Mouse (Mus musculus) forebrain, embryonic 13.5 days (tissue): Measurements from ENCODE around the gene Csrnp1. TPM values are rescaled to one million over a fixed set of nuclear protein-coding genes. Genes with fewer than 3 reads are reported as not detected.

Experiments
- ATAC-seq: fragments of 200-750 bp; cut with Nextera tagmentation; 2 replicates; pipeline ENCODE4 v1.8.0; 2017
- H3K27ac ChIP-seq: fragments of 300-500 bp; sonication (generic); 2 replicates; pipeline ENCODE4 v1.5.1; 2015; ENCODE audit warnings: inconsistent platforms, mild to moderate bottlenecking, moderate library complexity
- H3K27me3 ChIP-seq: fragments of 300-500 bp; sonication (generic); 2 replicates; pipeline ENCODE4 v1.6.1; 2015; ENCODE audit warnings: mild to moderate bottlenecking, inconsistent platforms
- H3K36me3 ChIP-seq: fragments of 300-500 bp; sonication (generic); 2 replicates; pipeline ENCODE4 v1.6.1; 2015; ENCODE audit warnings: mild to moderate bottlenecking, inconsistent platforms; ENCODE audit not compliant: poor library complexity, severe bottlenecking
- H3K4me1 ChIP-seq: fragments of 300-500 bp; sonication (generic); 2 replicates; pipeline ENCODE4 v1.6.1; 2015; ENCODE audit warnings: inconsistent platforms
- H3K4me2 ChIP-seq: fragments of 300-500 bp; sonication (generic); 2 replicates; pipeline ENCODE4 v1.6.1; 2015; ENCODE audit warnings: inconsistent platforms, mild to moderate bottlenecking, moderate library complexity
- H3K4me3 ChIP-seq: fragments of 300-500 bp; sonication (generic); 2 replicates; pipeline ENCODE4 v1.5.1; 2015; ENCODE audit warnings: mild to moderate bottlenecking, inconsistent platforms
- H3K9ac ChIP-seq: fragments of 300-500 bp; sonication (generic); 2 replicates; pipeline ENCODE4 v1.6.1; 2015; ENCODE audit warnings: mild to moderate bottlenecking, inconsistent platforms
- H3K9me3 ChIP-seq: fragments of 300-500 bp; sonication (generic); replicated peaks from 2 replicates; pipeline ENCODE4 v1.6.1; 2016; ENCODE audit warnings: inconsistent platforms
- WGBS: fragments of 180-500 bp; shearing (Covaris S2); methylation state at CpG from one replicate; pipeline ENCODE4 v1.1.7; 2015; 5-methylcytosine and 5-hydroxymethylcytosine counted together
- polyA plus RNA-seq: library from polyadenylated mRNA; unstranded; fragments of >200 nt; fragmentation: Nextera tagmentation; extraction: Ambion mirVana; gene quantifications from 2 replicates; pipeline ENCODE4 v1.2.1, GENCODE M21; 2015

Csrnp1 gene
- polyA plus RNA-seq, 1 experiment from 2014 or later, result 1.5 TPM

DNA sequence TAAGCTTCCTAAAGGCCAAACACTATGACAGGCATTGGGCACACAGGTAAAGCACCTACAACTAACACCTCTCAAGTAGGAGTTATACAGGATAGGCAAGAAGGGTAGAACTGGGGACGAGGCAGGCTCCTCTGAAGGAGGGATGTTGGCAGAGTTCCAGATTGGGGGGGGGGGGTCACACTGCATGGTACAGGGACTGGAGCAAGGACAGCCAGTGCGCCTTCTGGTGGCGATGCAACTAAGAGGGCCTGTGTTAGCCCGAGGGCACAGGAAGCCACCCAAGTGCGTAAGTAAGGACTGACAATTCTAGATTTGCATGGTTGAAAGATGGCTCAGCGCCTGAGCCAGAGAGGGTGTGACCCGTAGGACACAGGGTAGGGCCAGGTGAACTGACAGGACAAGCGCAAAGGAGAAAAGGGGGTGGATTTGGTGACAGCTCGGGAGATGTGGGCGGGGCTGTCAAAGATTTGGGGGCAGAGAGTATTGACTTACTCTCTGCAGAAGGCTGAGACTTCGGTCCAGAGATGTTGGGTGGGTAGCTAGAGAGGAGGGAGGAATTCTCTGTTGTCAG lies 2.1 kb downstream of the Csrnp1 start:
- Histone ChIP-seq H3K4me1 (peaks cover 62% of the 10 kb centered on the region), H3K27me3 (peaks cover 19% of the 10 kb centered on the region), H3K9me3 (no peaks in the 10 kb centered on the region), H3K36me3 (no peaks in the 10 kb centered on the region), H3K9ac (peak overlapping the region; percentile 71), H3K27ac (no peak overlapping the region), H3K4me3 (peak overlapping the region; percentile 58), H3K4me2 (peak overlapping the region; percentile 90)
- 4% methylated on average over 11 of the region's 11 CpGs for WGBS
- peak; percentile 34 for ATAC-seq

DNA sequence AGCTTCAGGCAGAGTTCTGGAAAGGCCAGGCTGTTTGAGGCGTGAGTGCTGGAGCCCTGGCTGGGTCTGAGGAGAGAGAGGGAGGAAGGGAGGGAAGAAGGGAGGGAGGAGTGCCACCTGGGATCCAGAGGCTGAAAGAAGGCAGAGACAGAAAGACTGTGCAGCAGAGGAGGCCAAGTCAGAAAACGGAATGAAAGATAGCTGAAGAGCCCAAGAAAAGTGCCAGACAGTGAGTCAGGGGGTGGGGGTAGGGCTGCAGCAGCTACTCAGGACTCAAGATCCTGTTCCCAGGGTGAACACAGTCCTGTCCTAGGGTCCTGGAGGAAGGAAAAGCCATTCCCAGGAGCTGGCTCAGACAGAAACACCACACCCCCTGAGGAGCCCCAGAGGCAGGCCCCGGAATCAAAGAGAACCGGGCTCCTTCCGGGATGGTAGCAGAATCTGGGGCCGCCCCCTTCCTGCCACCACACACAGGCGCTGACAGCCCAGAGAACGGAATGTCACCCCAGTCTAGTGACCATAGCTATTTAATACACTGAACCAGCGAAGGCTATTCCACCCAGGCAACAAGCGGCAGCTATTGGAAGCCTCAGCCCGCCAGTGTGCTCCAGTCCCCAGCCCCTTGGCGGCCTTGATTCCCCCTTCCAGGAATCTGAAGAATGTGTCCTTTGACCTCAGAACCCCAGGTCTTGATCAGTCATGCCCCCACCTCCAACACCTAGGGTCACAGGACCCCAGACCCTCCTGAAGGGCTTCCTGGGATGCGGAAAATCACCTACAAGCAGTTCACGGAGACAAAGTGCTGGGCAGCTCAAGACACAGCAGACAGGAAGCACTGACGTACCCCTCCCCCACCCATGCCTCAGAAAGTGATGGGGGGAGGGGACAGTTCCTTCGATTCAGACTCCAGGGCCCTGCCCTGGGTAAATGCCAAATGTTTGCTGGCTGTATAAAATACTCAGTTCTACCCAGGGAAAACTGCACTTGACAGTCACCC lies 3.0 kb downstream of the Csrnp1 start:
- Histone ChIP-seq H3K4me2 (peak overlapping the region; percentile 90), H3K9ac (peak overlapping the region; percentile 45; the same call in 1 of the 2 replicates), H3K9me3 (no peaks in the 10 kb centered on the region), H3K4me3 (peak overlapping the region; percentile 17; the same call in 1 of the 2 replicates), H3K27ac (peak overlapping the region; percentile 65), H3K36me3 (no peaks in the 10 kb centered on the region), H3K4me1 (peaks cover 65% of the 10 kb centered on the region), H3K27me3 (peaks cover 19% of the 10 kb centered on the region)
- no peak for ATAC-seq
- 3% methylated on average over 16 of the region's 16 CpGs for WGBS

DNA sequence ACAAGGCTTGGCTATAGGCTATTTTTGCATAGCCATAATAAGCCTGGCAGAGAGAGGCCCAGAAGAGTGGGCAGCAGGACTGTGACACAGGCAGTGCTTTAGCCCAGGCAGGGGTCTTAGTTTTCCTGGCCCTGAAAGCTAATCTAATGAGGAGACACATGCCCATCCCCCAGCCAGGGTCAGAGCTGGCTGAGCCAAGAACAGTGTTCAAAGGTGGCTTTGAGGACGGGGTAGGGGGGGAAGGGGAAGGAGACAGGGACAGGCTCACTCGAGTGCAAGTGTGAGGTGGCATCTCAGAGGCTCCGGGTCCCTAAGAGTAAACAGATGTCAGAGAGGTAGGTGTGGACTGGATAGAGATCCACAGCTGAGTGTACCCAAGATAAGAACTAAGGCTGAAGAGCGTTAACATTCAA lies 3.7 kb downstream of the Csrnp1 start:
- peaks cover 65% of the 10 kb centered on the region for H3K4me1 ChIP-seq
- peaks cover 19% of the 10 kb centered on the region for H3K27me3 ChIP-seq
- H3K36me3 ChIP-seq, result no peaks in the 10 kb centered on the region
- H3K9ac ChIP-seq, result peak overlapping the region; percentile 45; the same call in 1 of the 2 replicates
- peak overlapping the region; percentile 65 for H3K27ac ChIP-seq
- peak overlapping the region; percentile 90 for H3K4me2 ChIP-seq
- no peak for ATAC-seq
- 4% methylated on average over 4 of the region's 4 CpGs for WGBS
- H3K4me3 ChIP-seq, result no peak overlapping the region
- H3K9me3 ChIP-seq, result no peaks in the 10 kb centered on the region

DNA sequence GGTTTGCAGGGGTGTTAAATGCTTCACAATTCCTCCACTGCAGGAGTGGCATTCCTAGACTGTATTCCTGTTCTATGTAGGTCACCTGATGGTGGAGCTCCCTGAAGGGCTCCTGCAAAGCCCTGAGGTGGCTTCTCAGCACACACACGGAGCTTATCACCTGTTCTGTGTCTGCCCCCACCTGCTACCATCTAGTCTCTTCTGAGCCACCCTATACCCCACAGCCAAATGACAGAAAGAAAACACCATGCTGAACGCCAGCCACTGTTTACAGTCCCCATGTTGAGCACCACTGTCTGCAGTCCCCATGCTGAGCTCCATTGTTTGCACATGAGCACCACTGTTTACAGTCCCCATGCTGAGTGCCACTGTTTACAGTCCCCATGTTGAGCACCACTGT lies 4.7 kb downstream of the Csrnp1 start:
- H3K27me3 ChIP-seq, result peaks cover 15% of the 10 kb centered on the region
- 65% methylated on average over 2 of the region's 2 CpGs for WGBS
- H3K4me1 ChIP-seq, result peaks cover 65% of the 10 kb centered on the region
- H3K4me3 ChIP-seq, result no peak overlapping the region
- no peak overlapping the region for H3K4me2 ChIP-seq
- no peaks in the 10 kb centered on the region for H3K9me3 ChIP-seq
- no peak for ATAC-seq
- H3K27ac ChIP-seq, result no peak overlapping the region
- H3K36me3 ChIP-seq, result no peaks in the 10 kb centered on the region
- no peak overlapping the region for H3K9ac ChIP-seq

- no peak overlapping the region for H3K4me3 ChIP-seq
- H3K9me3 ChIP-seq, result no peaks in the 10 kb centered on the region
- 0 out of 2 replicates have a peak, but pooled peaks cover 2% of the 10 kb centered on the region for H3K36me3 ChIP-seq
- no peak overlapping the region for H3K27ac ChIP-seq
- ATAC-seq, result no peak
- no peak overlapping the region for H3K9ac ChIP-seq
- 90% methylated on average over 6 of the region's 6 CpGs for WGBS
- no peak overlapping the region for H3K4me2 ChIP-seq
- H3K27me3 ChIP-seq, result peaks cover 11% of the 10 kb centered on the region
- peaks cover 57% of the 10 kb centered on the region for H3K4me1 ChIP-seq
Measured at GRCm38 (mm10) chr9:119978811-119979441, 5.5 kb downstream of the Csrnp1 start.

GRCm38 (mm10) chr9:119978151-119978810 lies 6.2 kb downstream of the Csrnp1 start:
- 53% methylated on average over 9 of the region's 9 CpGs for WGBS
- peaks cover 53% of the 10 kb centered on the region for H3K4me1 ChIP-seq
- H3K4me3 ChIP-seq, result no peak overlapping the region
- no peak overlapping the region; the same call in 1 of the 2 replicates for H3K9ac ChIP-seq
- no peak overlapping the region for H3K27ac ChIP-seq
- H3K9me3 ChIP-seq, result no peaks in the 10 kb centered on the region
- ATAC-seq, result no peak
- H3K4me2 ChIP-seq, result no peak overlapping the region
- peaks cover 9% of the 10 kb centered on the region for H3K27me3 ChIP-seq
- 0 out of 2 replicates have a peak, but pooled peaks cover 6% of the 10 kb centered on the region for H3K36me3 ChIP-seq

- H3K4me3 ChIP-seq, result no peak overlapping the region
- 0 out of 2 replicates have a peak, but pooled peaks cover 6% of the 10 kb centered on the region for H3K36me3 ChIP-seq
- H3K27ac ChIP-seq, result no peak overlapping the region
- H3K4me2 ChIP-seq, result no peak overlapping the region
- peaks cover 52% of the 10 kb centered on the region for H3K4me1 ChIP-seq
- H3K9me3 ChIP-seq, result no peaks in the 10 kb centered on the region
- H3K27me3 ChIP-seq, result peaks cover 3% of the 10 kb centered on the region; the same call in 1 of the 2 replicates
- 56% methylated on average over 5 of the region's 5 CpGs for WGBS
- H3K9ac ChIP-seq, result no peak overlapping the region; the same call in 1 of the 2 replicates
- no peak for ATAC-seq
Measured at GRCm38 (mm10) chr9:119977557-119978060, 6.8 kb downstream of the Csrnp1 start.

- Histone ChIP-seq H3K27me3 (no peaks in the 10 kb centered on the region), H3K36me3 (0 out of 2 replicates have a peak, but pooled peaks cover 6% of the 10 kb centered on the region), H3K9ac (0 out of 2 replicates have a peak overlapping the region, but pooled peaks have one; percentile 8), H3K9me3 (no peaks in the 10 kb centered on the region), H3K4me1 (peaks cover 45% of the 10 kb centered on the region), H3K27ac (no peak overlapping the region), H3K4me3 (no peak overlapping the region), H3K4me2 (no peak overlapping the region)
- 72% methylated on average over 17 of the region's 17 CpGs for WGBS
- no peak for ATAC-seq
Measured at GRCm38 (mm10) chr9:119976704-119977556, 7.5 kb downstream of the Csrnp1 start.

DNA sequence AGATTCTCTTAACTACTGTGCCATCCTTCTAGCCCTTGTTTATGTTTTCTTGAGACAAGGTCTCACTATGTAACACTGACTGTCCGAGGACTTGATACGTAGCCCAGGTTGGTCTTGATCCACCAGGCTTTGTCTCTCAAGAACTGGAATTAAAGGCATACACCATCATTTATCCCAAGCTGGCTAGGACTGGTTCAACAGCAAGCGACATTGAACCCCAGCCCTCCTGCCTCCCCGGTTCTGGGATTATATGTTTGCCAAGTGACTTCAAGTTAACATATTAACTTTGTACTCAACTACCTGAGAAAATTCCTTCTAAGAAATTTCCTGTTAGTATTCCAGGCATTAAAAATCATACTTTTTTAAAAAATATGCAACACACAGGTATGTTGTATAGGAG lies 9.2 kb downstream of the Csrnp1 start:
- no peak for ATAC-seq
- Histone ChIP-seq H3K9me3 (no peaks in the 10 kb centered on the region), H3K27me3 (no peaks in the 10 kb centered on the region), H3K36me3 (0 out of 2 replicates have a peak, but pooled peaks cover 6% of the 10 kb centered on the region), H3K27ac (no peak overlapping the region), H3K9ac (no peak overlapping the region), H3K4me3 (no peak overlapping the region), H3K4me1 (peaks cover 45% of the 10 kb centered on the region), H3K4me2 (no peak overlapping the region)
- 95% methylated on average over 4 of the region's 4 CpGs for WGBS

- no peak overlapping the region for H3K27ac ChIP-seq
- H3K9me3 ChIP-seq, result no peaks in the 10 kb centered on the region
- H3K9ac ChIP-seq, result no peak overlapping the region
- peaks cover 51% of the 10 kb centered on the region for H3K4me1 ChIP-seq
- H3K36me3 ChIP-seq, result 0 out of 2 replicates have a peak, but pooled peaks cover 6% of the 10 kb centered on the region
- H3K27me3 ChIP-seq, result no peaks in the 10 kb centered on the region
- 81% methylated on average over 5 of the region's 5 CpGs for WGBS
- no peak overlapping the region for H3K4me3 ChIP-seq
- H3K4me2 ChIP-seq, result no peak overlapping the region
- ATAC-seq, result no peak
Measured at GRCm38 (mm10) chr9:119974609-119975008, 9.8 kb downstream of the Csrnp1 start.
